Mouse (Mus musculus) hindbrain, postnatal 0 days (tissue): ENCODE data around the gene Olfr543. TPM values are rescaled to one million over a fixed set of nuclear protein-coding genes. Genes with fewer than 3 reads are reported as not detected.
"Not testable (repeated sequence)": the region's sequence is repeated elsewhere in the genome, so short reads cannot be mapped to it uniquely, and the experiment has no call there.

Experiments used
- ATAC-seq: fragments of 200-750 bp; cut with Nextera tagmentation; 2 replicates; pipeline ENCODE4 v1.8.0; 2017; ENCODE audit warnings: mild to moderate bottlenecking, moderate TSS enrichment, moderate library complexity
- DNase-seq: peaks from one replicate; pipeline ENCODE4 v3.0.0-alpha.2; 2015; ENCODE audit warnings: low spot score
- H3K27ac ChIP-seq: fragments of 300-500 bp; sonication (generic); 2 replicates; pipeline ENCODE4 v1.5.1; 2014; ENCODE audit warnings: mild to moderate bottlenecking
- H3K27me3 ChIP-seq: fragments of 300-500 bp; sonication (generic); 2 replicates; pipeline ENCODE4 v1.6.1; 2014; ENCODE audit warnings: low read length, mixed read lengths; ENCODE audit not compliant: insufficient read depth
- H3K36me3 ChIP-seq: fragments of 300-500 bp; sonication (generic); 2 replicates; pipeline ENCODE4 v1.6.1; 2014; ENCODE audit warnings: low read length, mixed read lengths; ENCODE audit not compliant: insufficient read depth
- H3K4me1 ChIP-seq: fragments of 300-500 bp; sonication (generic); 2 replicates; pipeline ENCODE4 v1.6.1; 2014; ENCODE audit warnings: antibody characterized with exemption, low read length, mixed read lengths; ENCODE audit not compliant: insufficient read depth
- H3K4me2 ChIP-seq: fragments of 300-500 bp; sonication (generic); 2 replicates; pipeline ENCODE4 v1.6.1; 2014; ENCODE audit warnings: low read depth, mild to moderate bottlenecking, low read length, moderate library complexity, mixed read lengths
- H3K4me3 ChIP-seq: fragments of 300-500 bp; sonication (generic); 2 replicates; pipeline ENCODE4 v1.5.1; 2014; ENCODE audit warnings: low read length
- H3K9ac ChIP-seq: fragments of 300-500 bp; sonication (generic); replicated peaks from 2 replicates; pipeline ENCODE4 v1.6.1; 2014; ENCODE audit warnings: mild to moderate bottlenecking, low read length, moderate library complexity, mixed read lengths
- H3K9me3 ChIP-seq: fragments of 300-500 bp; sonication (generic); 2 replicates; pipeline ENCODE4 v1.6.1; 2016; ENCODE audit warnings: low read length, mixed read lengths
- CTCF ChIP-seq: IDR thresholded peaks from 2 replicates; pipeline ENCODE4 v1.5.1; 2016; ENCODE audit warnings: antibody characterized with exemption, control low read depth, low read depth
- WGBS: fragments of 180-500 bp; shearing (Covaris S2); extraction: QIAGEN DNeasy Blood & Tissue Kit; methylation state at CpG from one replicate; pipeline ENCODE4 v1.1.7; 2014; 5-methylcytosine and 5-hydroxymethylcytosine counted together
- polyA plus RNA-seq: library from polyadenylated mRNA; unstranded; fragments of >200 nt; fragmentation: Nextera tagmentation; extraction: Ambion mirVana; gene quantifications from 2 replicates; pipeline ENCODE4 v1.2.1, GENCODE M21; 2015
- total RNA-seq: library from RNA; depleted of rRNA; stranded (reverse); fragments of >200 nt; gene quantifications from 2 replicates; pipeline ENCODE4 v1.2.3, GENCODE M21; 2014

Gene Olfr543
- total and polyA plus RNA-seq, 2 experiments from 2014 or later: 0.28 TPM; not detected in 1

DNA sequence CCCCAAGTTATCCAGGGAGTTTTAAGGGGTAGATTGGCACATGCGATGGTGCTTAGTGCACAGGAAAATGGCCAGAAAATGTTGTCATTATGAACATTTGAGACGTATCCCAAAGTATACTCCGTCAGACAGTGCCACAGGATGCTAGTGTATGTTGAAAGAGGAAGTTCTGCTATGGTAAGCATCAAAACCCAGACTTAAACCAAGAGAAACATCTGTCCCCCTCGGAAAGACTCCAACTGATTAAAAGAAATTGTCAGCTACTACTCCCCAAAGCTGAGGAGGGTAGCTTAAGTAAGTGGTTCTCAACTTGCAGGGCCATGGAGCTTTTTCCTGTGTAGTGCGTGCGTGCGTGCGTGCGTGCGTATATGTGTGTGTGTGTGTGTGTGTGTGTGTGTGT, 30.4 kb upstream of the Olfr543 start:
- no peak for DNase-seq
- H3K4me2 ChIP-seq: no peak overlapping the region
- no peak overlapping the region for H3K27ac ChIP-seq
- H3K36me3 ChIP-seq: no peaks in the 10 kb centered on the region
- peaks cover 7% of the 10 kb centered on the region; the same call in 1 of the 2 replicates for H3K4me1 ChIP-seq
- no peaks in the 10 kb centered on the region for H3K9me3 ChIP-seq
- TF ChIP-seq CTCF: no peak
- H3K9ac ChIP-seq: no peak overlapping the region
- 92% methylated on average over 10 of the region's 10 CpGs for WGBS
- H3K27me3 ChIP-seq: no peaks in the 10 kb centered on the region
- no peak for ATAC-seq
- no peak overlapping the region for H3K4me3 ChIP-seq

DNA sequence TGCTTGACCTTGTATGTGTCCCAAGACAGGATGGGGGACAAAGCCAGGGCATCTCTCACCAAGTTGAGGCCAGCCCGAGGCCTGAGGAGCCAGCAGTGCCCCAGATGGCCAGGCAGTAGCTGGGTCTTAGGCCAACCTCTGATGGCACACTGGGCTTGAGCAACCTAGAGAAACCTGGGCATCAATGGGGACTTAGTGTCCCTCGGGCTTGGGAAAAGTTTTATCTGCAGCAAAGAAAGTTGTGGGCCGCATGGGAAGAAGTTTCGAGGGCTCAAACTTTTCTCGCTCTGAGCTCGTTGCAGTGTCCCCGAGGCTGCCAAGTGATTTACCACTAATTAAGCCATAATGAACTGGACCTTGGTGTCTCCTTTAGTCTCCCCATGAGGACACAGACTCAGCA, 28.2 kb upstream of the Olfr543 start:
- H3K27me3 ChIP-seq: no peaks in the 10 kb centered on the region
- no peak overlapping the region for H3K9ac ChIP-seq
- H3K36me3 ChIP-seq: no peaks in the 10 kb centered on the region
- no peak for TF ChIP-seq CTCF
- H3K9me3 ChIP-seq: no peaks in the 10 kb centered on the region
- H3K4me3 ChIP-seq: no peak overlapping the region
- no peaks in the 10 kb centered on the region; the same call in 1 of the 2 replicates for H3K4me1 ChIP-seq
- no peak for ATAC-seq
- DNase-seq: no peak
- H3K27ac ChIP-seq: no peak overlapping the region
- H3K4me2 ChIP-seq: no peak overlapping the region
- 77% methylated on average over 7 of the region's 7 CpGs for WGBS

GRCm38 (mm10) chr7:102508666-102509065, 27.2 kb upstream of the Olfr543 start:
- Histone ChIP-seq H3K9ac (no peak overlapping the region), H3K4me2 (no peak overlapping the region), H3K4me1 (no peaks in the 10 kb centered on the region; the same call in 1 of the 2 replicates), H3K36me3 (no peaks in the 10 kb centered on the region), H3K27ac (no peak overlapping the region), H3K4me3 (no peak overlapping the region), H3K27me3 (no peaks in the 10 kb centered on the region), H3K9me3 (no peaks in the 10 kb centered on the region)
- DNase-seq: no peak
- no peak for ATAC-seq
- no peak for TF ChIP-seq CTCF
- WGBS: 83% methylated on average over 6 of the region's 6 CpGs

DNA sequence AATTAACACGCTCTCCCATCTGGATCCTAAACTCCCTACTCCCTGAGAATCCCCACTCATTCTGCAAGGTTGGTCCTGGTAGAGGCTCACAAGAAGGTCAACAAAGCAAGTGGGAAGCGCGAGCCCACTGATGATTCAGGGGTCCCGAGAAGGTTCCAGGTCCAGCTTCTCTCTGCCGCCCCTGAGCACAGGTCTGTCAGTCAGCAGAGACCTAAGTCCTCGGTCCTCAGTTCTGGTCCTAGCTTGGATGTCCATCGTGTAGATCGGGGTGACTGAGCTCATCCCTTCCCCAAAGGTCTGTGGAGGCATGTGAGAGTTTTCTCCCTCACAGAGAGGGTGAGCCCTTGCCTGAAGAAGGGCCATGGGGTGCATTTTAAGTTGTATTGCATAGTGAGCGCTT, 26.6 kb upstream of the Olfr543 start:
- Histone ChIP-seq H3K4me3 (no peak overlapping the region), H3K36me3 (no peaks in the 10 kb centered on the region), H3K9me3 (no peaks in the 10 kb centered on the region), H3K27me3 (no peaks in the 10 kb centered on the region), H3K9ac (no peak overlapping the region), H3K27ac (no peak overlapping the region), H3K4me1 (no peaks in the 10 kb centered on the region; the same call in 1 of the 2 replicates), H3K4me2 (no peak overlapping the region)
- ATAC-seq: no peak
- whole genome bisulfite sequencing: 90% methylated on average over 9 of the region's 9 CpGs
- no peak for TF ChIP-seq CTCF
- no peak for DNase-seq

DNA sequence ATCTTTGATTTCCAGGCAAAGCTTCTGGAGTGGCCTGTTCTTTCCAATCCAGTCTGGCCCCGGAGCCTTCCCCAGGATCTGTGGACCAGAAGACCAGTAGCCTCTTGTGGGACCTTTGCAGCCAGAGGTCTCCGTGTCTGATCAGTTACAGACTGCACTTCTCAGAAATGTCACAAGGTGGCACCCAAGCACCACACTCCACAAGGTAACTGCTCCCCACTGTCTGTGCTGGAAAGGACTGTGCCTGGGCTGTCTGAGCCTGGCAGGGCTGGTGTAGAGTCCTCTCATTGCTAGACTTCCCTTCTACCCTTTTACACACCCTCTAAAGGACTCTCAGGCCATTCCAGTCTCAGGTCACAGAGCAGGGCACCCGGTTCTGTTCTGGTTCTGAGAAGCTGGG, 25.4 kb upstream of the Olfr543 start:
- DNase-seq: peak; percentile 84
- H3K27ac ChIP-seq: no peak overlapping the region
- no peak overlapping the region for H3K9ac ChIP-seq
- H3K4me1 ChIP-seq: no peaks in the 10 kb centered on the region
- no peaks in the 10 kb centered on the region for H3K36me3 ChIP-seq
- H3K4me2 ChIP-seq: no peak overlapping the region
- no peaks in the 10 kb centered on the region for H3K9me3 ChIP-seq
- no peaks in the 10 kb centered on the region for H3K27me3 ChIP-seq
- TF ChIP-seq CTCF: peak; percentile 98
- H3K4me3 ChIP-seq: no peak overlapping the region
- WGBS: 48% methylated on average over 3 of the region's 3 CpGs
- ATAC-seq: peak; percentile 89

DNA sequence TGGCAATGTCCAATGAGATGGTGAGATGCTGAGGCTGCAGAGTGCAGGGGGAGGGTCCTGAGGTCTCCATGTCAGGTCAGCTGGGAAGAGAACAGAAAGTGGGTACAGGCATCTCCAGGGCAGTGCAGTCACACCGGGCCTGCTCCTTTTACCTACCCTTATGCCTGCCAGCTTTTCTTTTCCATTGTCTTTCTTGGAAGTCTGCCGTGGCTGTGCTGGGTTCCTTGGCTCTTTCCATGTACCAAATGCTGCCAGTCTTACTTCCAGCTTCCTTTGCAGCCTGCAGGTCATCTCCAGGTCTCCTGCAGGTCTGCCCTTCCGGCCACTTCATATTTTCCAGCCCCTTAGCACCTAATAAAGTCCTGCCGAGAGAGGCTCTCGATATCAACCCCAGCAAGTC, 20.5 kb upstream of the Olfr543 start:
- H3K27me3 ChIP-seq: no peaks in the 10 kb centered on the region
- no peak overlapping the region for H3K9ac ChIP-seq
- H3K4me2 ChIP-seq: no peak overlapping the region
- no peaks in the 10 kb centered on the region for H3K9me3 ChIP-seq
- DNase-seq (no peak), ATAC-seq (no peak)
- no peaks in the 10 kb centered on the region for H3K36me3 ChIP-seq
- no peak for TF ChIP-seq CTCF
- H3K4me3 ChIP-seq: no peak overlapping the region
- H3K27ac ChIP-seq: no peak overlapping the region
- no peaks in the 10 kb centered on the region for H3K4me1 ChIP-seq
- 85% methylated on average over 5 of the region's 5 CpGs for WGBS

- WGBS: 75% methylated on average over 3 of the region's 3 CpGs
- TF ChIP-seq CTCF: no peak
- H3K4me1 ChIP-seq: no peaks in the 10 kb centered on the region
- H3K9ac ChIP-seq: no peak within 1 kb of the TSS
- no peak within 1 kb of the TSS for H3K4me2 ChIP-seq
- no peaks in the 10 kb centered on the region for H3K36me3 ChIP-seq
- no peak within 1 kb of the TSS for H3K27ac ChIP-seq
- H3K4me3 ChIP-seq: no peak within 1 kb of the TSS
- H3K9me3 ChIP-seq: no peaks in the 10 kb centered on the region
- H3K27me3 ChIP-seq: no peaks in the 10 kb centered on the region
- DNase-seq (no peak), ATAC-seq (no peak)
These were observed 18.0 kb upstream of the Olfr543 start, which contains the start of gene Olfr545 for GRCm38 (mm10) chr7:102499473-102499872. Gene Olfr545 (minus strand): TSS chr7:102499573.

- H3K4me1 ChIP-seq, H3K4me3 ChIP-seq, H3K4me2 ChIP-seq, H3K36me3 ChIP-seq, DNase-seq, H3K27me3 ChIP-seq, H3K9ac ChIP-seq, H3K9me3 ChIP-seq, ATAC-seq, H3K27ac ChIP-seq: not testable (repeated sequence)
- 63% methylated on average over 6 of the region's 7 CpGs for WGBS
These were observed 12.9 kb upstream of the Olfr543 start for GRCm38 (mm10) chr7:102494416-102494815.
